Mouse (Mus musculus) adrenal gland, postnatal 14 days (tissue): ENCODE measurements at regions not wholly inside any gene's neighbourhood (a gene's known extent, or its start where the extent isn't known, plus 50 kb on each side); places are given as distances from the start of the nearest gene placed in this dataset.

Experiments used
- DNase-seq: peaks from one replicate; pipeline ENCODE4 v3.0.0; 2021; ENCODE audit warnings: mixed read lengths

GRCm38 (mm10) chr5:116900846-116901245 lies 215.1 kb downstream of the Suds3 start:
- peak; percentile 17 for DNase-seq

DNA sequence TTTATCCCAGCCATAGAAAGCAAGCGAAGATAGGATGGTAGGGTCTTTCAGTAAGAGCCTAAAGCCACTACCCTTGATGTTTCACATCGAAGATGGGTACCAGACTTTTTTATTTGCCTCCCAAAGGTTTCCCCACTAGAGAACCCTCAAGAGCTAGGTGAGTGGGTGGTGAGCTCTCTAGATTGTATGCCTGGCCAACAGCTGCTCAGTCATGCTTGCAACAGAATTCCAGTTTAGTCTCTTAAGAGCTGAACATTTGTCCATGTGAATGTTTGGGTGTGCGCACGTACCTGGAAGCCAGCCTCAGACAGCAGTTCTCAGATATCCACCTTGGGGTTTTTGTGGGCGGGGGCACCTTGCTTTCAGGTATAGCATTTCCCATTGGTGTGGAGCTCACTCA lies 218.5 kb downstream of the Suds3 start:
- DNase-seq, result no peak

DNA sequence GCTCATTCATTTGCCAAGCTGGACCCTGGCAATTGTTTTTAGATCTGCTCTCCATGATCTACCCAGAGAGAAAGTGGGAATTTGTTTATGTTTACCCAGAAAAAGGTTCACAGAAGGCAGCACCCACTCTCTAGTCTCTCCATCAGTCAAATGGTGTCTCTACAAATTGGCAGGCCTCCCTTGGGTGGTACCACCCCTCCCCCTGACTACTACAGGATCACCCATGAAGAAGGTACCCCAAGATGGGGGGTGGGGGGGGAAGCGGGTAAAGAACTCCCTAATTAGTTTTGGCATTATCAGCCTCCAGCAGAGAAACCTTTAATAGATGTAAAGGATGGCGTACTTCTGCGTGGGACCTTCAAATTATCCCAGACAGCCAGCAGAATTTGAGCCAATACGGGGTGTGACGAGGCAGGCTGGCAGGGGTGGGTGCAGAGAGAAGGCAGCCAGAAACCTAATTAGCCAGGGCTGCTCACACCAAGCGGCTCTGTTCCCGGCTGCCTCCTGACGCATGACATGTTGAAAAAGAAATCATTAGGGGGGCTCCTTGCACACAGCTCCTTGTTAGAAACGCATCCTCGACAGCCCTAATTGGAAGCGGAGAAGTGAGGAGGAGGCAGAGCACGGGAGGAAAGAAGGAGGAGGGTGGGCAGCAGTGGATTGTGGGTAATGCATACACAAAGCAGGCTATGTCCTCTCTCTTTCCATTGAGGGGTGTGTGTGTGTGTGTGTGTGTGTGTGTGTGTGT lies 220.7 kb downstream of the Suds3 start:
- DNase-seq, result peak; percentile 19

GRCm38 (mm10) chr5:116894575-116894974 lies 221.3 kb downstream of the Suds3 start:
- DNase-seq, result peak; percentile 22

DNA sequence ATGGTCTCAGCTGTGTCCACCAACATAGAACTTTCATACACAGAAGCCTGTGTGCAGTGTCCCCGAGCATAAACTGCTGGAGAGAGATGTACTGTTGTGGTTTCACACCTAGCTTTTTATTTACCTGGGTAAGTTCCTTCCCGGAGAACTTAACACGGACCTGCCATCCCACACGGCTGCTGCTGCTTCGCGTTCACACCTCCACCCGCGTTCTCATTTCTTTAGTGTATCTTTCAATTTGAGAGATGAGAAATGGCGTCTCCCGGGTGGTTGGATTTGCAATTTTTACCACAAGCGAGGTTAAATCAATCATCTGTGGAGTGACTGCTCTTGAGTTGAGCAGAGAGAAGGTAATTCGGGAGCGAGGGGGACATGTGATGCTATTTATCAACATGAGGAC lies 223.0 kb downstream of the Suds3 start:
- DNase-seq, result no peak

- no peak for DNase-seq
Observed at GRCm38 (mm10) chr5:116889224-116889623, 226.7 kb downstream of the Suds3 start.

GRCm38 (mm10) chr5:116886181-116887136 lies 229.5 kb downstream of the Suds3 start:
- peak; percentile 75 for DNase-seq

GRCm38 (mm10) chr5:116879761-116880160 lies 236.2 kb downstream of the Suds3 start:
- DNase-seq, result no peak

- no peak for DNase-seq
Observed at GRCm38 (mm10) chr5:116874941-116875340, 241.0 kb downstream of the Suds3 start.

DNA sequence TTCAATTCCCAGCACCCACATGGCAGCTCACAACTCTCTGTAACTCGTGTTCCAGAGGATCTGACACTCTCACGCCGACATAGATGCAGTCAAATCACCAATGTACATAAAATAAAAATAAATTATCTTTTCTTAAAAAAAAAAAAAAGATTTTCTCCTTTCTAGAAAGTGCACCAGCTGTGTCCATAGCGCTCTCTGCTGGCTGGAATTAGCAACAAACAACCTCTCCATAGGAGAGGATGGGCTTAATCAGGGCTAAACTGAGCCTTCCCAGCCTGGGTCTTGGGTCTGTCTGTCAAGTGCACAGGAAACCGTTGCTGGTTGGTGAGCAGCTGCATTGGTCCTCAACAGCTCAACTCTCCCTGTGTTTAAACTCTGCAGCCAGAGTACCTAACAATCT lies 247.8 kb downstream of the Suds3 start:
- DNase-seq, result peak; percentile 11

GRCm38 (mm10) chr5:116864275-116864674 lies 251.6 kb downstream of the Suds3 start:
- no peak for DNase-seq

GRCm38 (mm10) chr5:116852691-116853090 lies 261.1 kb upstream of the Srrm4 start:
- DNase-seq, result no peak

- no peak for DNase-seq
Observed at GRCm38 (mm10) chr5:116831874-116832273, 240.3 kb upstream of the Srrm4 start.

DNA sequence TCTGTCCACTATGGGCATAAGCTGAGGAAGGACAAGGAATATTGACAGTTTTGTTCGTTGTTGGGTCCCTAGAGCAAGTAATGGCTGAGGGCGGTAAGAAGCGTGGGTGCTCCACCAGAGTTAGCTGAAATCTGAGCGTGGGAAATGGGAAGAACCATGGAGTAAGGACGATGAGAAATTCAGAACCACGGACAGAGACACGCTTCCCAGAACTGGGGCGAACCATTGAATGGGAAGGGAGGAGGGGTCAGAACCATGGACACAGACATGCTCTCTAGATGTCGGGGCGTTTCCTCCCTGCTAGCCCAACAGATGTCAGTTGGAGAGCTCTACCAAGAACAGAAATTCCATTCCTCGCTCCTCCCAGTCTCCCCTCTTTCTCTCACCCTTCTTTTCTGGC lies 238.2 kb upstream of the Srrm4 start:
- peak; percentile 57 for DNase-seq

DNA sequence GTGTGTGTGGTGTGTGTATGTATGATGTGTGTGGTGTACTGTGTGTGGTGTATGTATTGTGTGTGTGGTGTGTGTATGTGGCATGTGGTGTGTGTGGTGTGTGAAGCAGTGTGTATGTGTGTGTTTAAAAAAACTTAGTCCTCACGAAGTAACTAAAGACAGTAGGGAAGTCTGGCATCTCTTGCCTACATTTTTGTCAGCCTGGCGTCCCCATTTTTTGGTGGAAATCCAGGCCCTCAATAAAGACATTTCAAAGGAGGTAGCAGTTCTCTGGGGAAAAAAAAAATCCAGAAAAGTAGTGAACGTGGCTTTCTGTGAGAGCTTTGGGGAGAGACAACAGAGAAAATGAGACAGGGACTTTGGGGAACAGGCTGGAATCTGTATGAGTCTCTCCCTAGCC lies 231.6 kb upstream of the Srrm4 start:
- no peak for DNase-seq

- no peak for DNase-seq
Observed at GRCm38 (mm10) chr5:116822141-116822540, 230.5 kb upstream of the Srrm4 start.

DNA sequence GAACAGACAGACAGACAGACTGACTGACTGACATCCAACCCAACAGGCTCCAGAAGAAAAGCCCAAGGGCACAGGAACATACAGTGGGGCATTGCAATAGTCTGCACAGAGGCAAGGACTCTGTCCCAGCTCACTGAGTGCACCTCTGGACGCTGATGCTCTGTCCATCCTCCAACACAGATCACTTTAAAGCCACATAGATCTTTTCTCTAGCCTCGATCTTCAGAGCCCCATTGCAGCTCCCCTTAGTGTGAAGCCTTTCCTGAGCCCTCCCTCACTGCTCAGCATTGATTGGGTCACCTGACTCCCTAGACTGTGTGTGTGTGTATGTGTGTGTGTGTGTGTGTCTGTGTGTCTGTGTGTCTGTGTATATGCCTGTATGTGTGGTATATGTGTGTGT lies 218.2 kb upstream of the Srrm4 start:
- DNase-seq, result no peak

DNA sequence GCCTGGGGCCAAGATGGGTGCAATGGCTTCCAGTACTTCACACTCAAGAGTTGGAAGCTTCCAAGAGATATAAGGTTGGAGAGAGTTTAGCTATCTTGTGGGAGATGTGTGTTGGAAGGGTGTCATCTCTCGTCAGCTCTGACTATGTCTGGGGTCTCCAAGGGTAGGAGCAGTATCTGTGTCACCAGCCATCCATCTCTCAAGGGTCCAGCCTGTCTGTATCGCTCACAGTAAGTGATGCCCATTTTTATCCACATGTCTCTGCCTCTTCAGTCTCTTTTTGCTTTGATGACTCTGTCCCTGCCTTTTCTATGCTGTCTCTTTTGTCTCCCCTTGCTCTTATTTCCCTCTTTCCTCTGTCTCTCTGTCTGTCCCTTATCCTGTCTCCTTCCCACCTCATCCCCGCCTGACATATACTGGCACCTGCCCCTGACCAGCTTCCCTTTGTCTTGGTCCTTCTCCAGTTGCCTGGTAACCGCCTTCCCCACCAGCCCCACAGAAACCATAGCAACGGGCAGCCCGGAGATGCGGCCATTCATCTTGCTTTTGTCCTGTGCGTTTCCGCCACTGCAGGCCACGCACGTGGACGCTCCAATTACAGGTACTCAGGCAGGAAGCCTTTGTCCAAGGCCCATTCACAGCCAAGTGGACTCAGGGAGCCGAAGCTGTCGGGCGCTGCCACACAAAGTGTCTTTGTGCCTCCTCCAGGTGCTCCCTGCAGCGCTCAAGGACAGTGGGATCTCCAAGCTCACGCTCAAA lies 217.6 kb upstream of the Srrm4 start:
- DNase-seq, result no peak

DNA sequence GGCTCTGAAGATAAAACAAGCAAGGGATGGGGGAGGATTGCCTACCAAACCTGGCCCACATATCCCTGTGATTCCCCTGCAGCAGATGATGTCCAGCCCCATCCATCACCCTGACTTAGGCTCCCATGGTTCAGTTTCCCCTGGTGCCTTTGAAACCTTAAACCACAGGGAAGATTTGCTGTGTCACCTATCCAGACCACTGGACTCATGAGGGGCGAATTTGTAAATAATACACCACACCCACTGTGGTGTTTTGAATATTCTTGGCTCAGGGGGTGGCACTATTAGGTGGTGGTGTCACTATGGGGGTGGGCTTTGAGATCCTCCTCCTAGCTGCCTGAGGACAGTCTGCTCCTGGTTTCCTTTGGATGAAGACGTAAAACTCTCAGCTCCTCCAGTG lies 205.8 kb upstream of the Srrm4 start:
- DNase-seq, result no peak

- no peak for DNase-seq
Observed at GRCm38 (mm10) chr5:116795169-116795568, 203.6 kb upstream of the Srrm4 start.

DNA sequence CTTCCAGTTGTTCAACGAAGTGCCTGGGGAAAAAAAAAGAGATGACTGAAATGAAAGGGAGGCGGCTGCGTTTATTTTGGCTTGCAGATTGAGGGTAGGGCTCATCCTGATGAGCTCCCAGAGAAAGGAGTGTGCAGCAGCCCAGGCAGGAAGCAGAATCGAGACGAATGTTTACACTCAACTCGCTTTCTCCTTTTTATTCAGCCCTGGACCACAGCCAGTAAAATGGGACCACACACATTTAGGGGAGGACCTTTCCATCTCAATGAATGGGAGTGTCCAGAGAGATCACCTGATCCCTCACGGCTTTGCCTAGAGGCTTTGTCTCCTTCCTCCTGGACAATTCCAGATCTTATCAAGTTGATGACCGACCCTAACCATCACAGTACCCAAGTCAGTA lies 198.8 kb upstream of the Srrm4 start:
- DNase-seq, result no peak

GRCm38 (mm10) chr5:116789859-116790258 lies 198.2 kb upstream of the Srrm4 start:
- DNase-seq, result peak; percentile 5

DNA sequence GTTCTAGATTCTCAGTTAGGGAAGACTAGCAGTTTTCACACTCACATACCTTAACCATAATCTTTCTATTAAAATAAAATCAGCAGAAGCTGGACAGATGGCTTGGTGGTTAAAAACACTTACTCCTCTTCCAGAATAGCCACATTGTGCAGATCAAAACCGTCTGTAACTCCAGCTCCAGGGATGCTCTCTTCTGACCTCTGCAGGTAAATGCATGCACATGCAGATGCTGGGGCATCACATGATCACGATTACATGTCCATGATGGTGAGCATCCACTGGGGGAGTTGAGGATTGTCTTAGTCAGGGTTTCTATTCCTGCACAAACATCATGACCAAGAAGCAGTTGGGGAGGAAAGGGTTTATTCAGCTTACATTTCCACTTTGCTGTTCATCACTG lies 184.8 kb upstream of the Srrm4 start:
- DNase-seq, result peak; percentile 13
